31 mouse cellular contexts compared by ENCODE assay signal in the genomic region with DNA sequence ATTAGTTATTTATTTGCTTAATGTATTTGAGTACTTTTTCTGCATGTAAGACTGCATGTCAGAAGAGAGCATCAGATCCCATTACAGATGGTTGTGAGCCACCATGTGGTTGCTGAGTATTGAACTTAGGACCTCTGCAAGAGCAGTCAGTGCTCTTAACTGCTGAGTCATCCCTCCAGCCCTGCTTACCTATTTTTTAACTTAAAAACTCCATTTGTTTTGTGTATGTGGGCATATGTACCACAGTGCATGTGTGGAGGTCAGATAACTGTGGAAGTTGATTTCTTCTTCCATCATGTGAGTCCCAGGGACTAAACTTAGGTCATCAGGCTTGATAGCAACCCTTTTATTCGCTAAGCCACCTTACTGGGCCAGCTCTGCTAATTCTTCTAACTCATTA. TPM values are rescaled to one million over a fixed set of nuclear protein-coding genes. Genes with fewer than 3 reads are reported as not detected.
DNase-seq lines count a peak whose midpoint lies in the region; ATAC-seq and TF ChIP-seq lines count a peak whose summit lies in the region.
"Had no signal": no experiment of that assay in that cellular context is flagged by ENCODE, and none has a peak within 500 bp of the region (broad histone marks: within the 10 kb centered on the region; RNA-seq: fewer than 3 reads in every experiment).

No protein-coding gene starts in this region.

- H3K27me3 ChIP-seq in liver, embryonic 11.5 days (replicated peaks; ENCODE audit: control insufficient read depth, insufficient read depth, low read length) = no peaks in the 10 kb centered on the region
- no peaks in the 10 kb centered on the region for H3K27me3 ChIP-seq in midbrain, embryonic 10.5 days (ENCODE audit: low read depth, poor library complexity, severe bottlenecking)
- H3K27me3 ChIP-seq: heart, embryonic 12.5 days; intestine, embryonic 15.5 days; limb, embryonic 12.5 days; megakaryocyte, embryonic 14.5 days; midbrain, embryonic 15.5 days; stomach, embryonic 15.5 days had no signal

- no peak overlapping the region for H3K4me2 ChIP-seq in liver, embryonic 11.5 days
- H3K4me2 ChIP-seq: heart, embryonic 12.5 days; intestine, embryonic 15.5 days; limb, embryonic 12.5 days; midbrain, embryonic 15.5 days; stomach, embryonic 15.5 days had no signal

- no peak for TF ChIP-seq CTCF in gastrocnemius, adult 2 months (IDR thresholded peaks at IDR 0.05)

- no peak for DNase-seq in gastrocnemius, adult 2 months
- no peak for DNase-seq in gastrocnemius, postnatal 25 days
- DNase-seq in ES-E14 (ENCODE audit: low read depth, low spot score) = no peak
- DNase-seq in liver, embryonic 11.5 days (ENCODE audit: low spot score) = no peak
- no peak for DNase-seq in lung, postnatal 4 days
- DNase-seq in midbrain, embryonic 10.5 days (ENCODE audit: low spot score) = no peak
- DNase-seq: adrenal gland, postnatal 25 days; cerebellum, adult 11 months; cerebellum, adult 9-11 months; lung, adult 2 months; lung, postnatal 14 days; thymus, postnatal 36 days had no signal

- H3K4me3 ChIP-seq in gastrocnemius, adult 2 months = no peak overlapping the region
- H3K4me3 ChIP-seq in ES-E14 (ENCODE audit: insufficient read depth in 1 of 2, low read depth in 1 of 2, low read length in 2 of 2, poor library complexity in 1 of 2, severe bottlenecking in 1 of 2) = no peak overlapping the region
- no peak overlapping the region for H3K4me3 ChIP-seq in liver, embryonic 11.5 days (ENCODE audit: low read depth, low read length)
- H3K4me3 ChIP-seq in midbrain, embryonic 10.5 days = no peak overlapping the region
- H3K4me3 ChIP-seq: forebrain, embryonic 10.5 days; heart, embryonic 12.5 days; hindbrain, embryonic 10.5 days; intestine, embryonic 15.5 days; layer of hippocampus, adult 2 months; limb, embryonic 12.5 days; megakaryocyte, embryonic 14.5 days; midbrain, embryonic 15.5 days; myocyte; stomach, embryonic 15.5 days had no signal

- intact Hi-C loops in gastrocnemius, adult 2 months (cut with DNase I) = no loop called here

- peak; percentile 58; the same call in 1 of the 2 replicates for ATAC-seq in liver, embryonic 11.5 days (replicated peaks; ENCODE audit: low FRiP score)
- ATAC-seq in megakaryocyte-erythroid progenitor cell, adult 5-6 weeks (replicated peaks; ENCODE audit: low FRiP score, low TSS enrichment, poor library complexity, severe bottlenecking) = peak; percentile 89
- ATAC-seq: hindbrain, embryonic 16.5 days; intestine, embryonic 15.5 days; midbrain, embryonic 15.5 days had no signal

- H3K9me3 ChIP-seq in ES-E14 (ENCODE audit: control insufficient read depth, insufficient read depth, low read depth, low read length) = no peaks in the 10 kb centered on the region
- no peaks in the 10 kb centered on the region for H3K9me3 ChIP-seq in liver, embryonic 11.5 days (ENCODE audit: control insufficient read depth, low read length)
- no peaks in the 10 kb centered on the region for H3K9me3 ChIP-seq in midbrain, embryonic 10.5 days (replicated peaks)
- H3K9me3 ChIP-seq: forebrain, embryonic 10.5 days; heart, embryonic 12.5 days; hindbrain, embryonic 10.5 days; intestine, embryonic 15.5 days; limb, embryonic 12.5 days; megakaryocyte, embryonic 14.5 days; midbrain, embryonic 15.5 days; stomach, embryonic 15.5 days had no signal

- peaks cover 12% of the 10 kb centered on the region; the same call in 1 of the 2 replicates for H3K36me3 ChIP-seq in ES-E14 (ENCODE audit: control insufficient read depth, insufficient read depth, low read length, poor library complexity, severe bottlenecking)
- H3K36me3 ChIP-seq in liver, embryonic 11.5 days (ENCODE audit: control insufficient read depth, insufficient read depth, low read length) = peaks cover 3% of the 10 kb centered on the region; the same call in 1 of the 2 replicates
- peaks cover 68% of the 10 kb centered on the region for H3K36me3 ChIP-seq in midbrain, embryonic 10.5 days
- H3K36me3 ChIP-seq: intestine, embryonic 15.5 days; stomach, embryonic 15.5 days had no signal

- H3K4me1 ChIP-seq in ES-E14 (ENCODE audit: control insufficient read depth in 2 of 2, insufficient read depth in 2 of 2, low read length in 2 of 2, poor library complexity in 1 of 2) = no peaks in the 10 kb centered on the region
- H3K4me1 ChIP-seq in liver, embryonic 11.5 days (replicated peaks; ENCODE audit: control insufficient read depth, insufficient read depth, low read length) = no peaks in the 10 kb centered on the region
- H3K4me1 ChIP-seq in midbrain, embryonic 10.5 days = no peaks in the 10 kb centered on the region
- H3K4me1 ChIP-seq: forebrain, embryonic 10.5 days; heart, embryonic 12.5 days; hindbrain, embryonic 10.5 days; intestine, embryonic 15.5 days; limb, embryonic 12.5 days; midbrain, embryonic 15.5 days; stomach, embryonic 15.5 days had no signal

- H3K9ac ChIP-seq in ES-E14 (ENCODE audit: insufficient read depth, low read depth, low read length, poor library complexity, severe bottlenecking) = no peak overlapping the region
- no peak overlapping the region for H3K9ac ChIP-seq in liver, embryonic 11.5 days (ENCODE audit: low read depth, low read length)
- H3K9ac ChIP-seq: heart, embryonic 12.5 days; intestine, embryonic 15.5 days; limb, embryonic 12.5 days; midbrain, embryonic 15.5 days; stomach, embryonic 15.5 days had no signal

- peak overlapping the region; percentile 29; the same call in 1 of the 2 replicates for H3K27ac ChIP-seq in gastrocnemius, adult 2 months
- no peak overlapping the region for H3K27ac ChIP-seq in ES-E14 (ENCODE audit: insufficient read depth, low read depth, low read length, poor library complexity, severe bottlenecking)
- H3K27ac ChIP-seq in liver, embryonic 11.5 days (ENCODE audit: low read depth, low read length) = no peak overlapping the region
- H3K27ac ChIP-seq in midbrain, embryonic 10.5 days (replicated peaks) = no peak overlapping the region
- H3K27ac ChIP-seq: forebrain, embryonic 10.5 days; hindbrain, embryonic 10.5 days; intestine, embryonic 15.5 days; limb, embryonic 12.5 days; midbrain, embryonic 15.5 days; stomach, embryonic 15.5 days had no signal

- 83% methylated on average over 1 of the region's 1 CpGs for WGBS in liver, embryonic 11.5 days
- WGBS in midbrain, embryonic 10.5 days = 94% methylated on average over 1 of the region's 1 CpGs

- in situ Hi-C loops in ES-E14 (cut with MboI; ENCODE audit: low sequenced_read_pairs in 2 of 2, unreplicated experiment in 2 of 2) = no loop called here

TF ChIP-seq in ES-E14, 5 proteins besides CTCF, POLR2A, EP300 and RAD21:
- TF ChIP-seq HCFC1 (IDR thresholded peaks at IDR 0.05; ENCODE audit: borderline replicate concordance, insufficient read depth, low read length) (no peak), ZC3H11A (IDR thresholded peaks at IDR 0.05; ENCODE audit: borderline replicate concordance, low read depth, low read length) (no peak), CHD2 (IDR thresholded peaks at IDR 0.05; ENCODE audit: low read depth, low read length) (no peak), MAFK (IDR thresholded peaks at IDR 0.05; ENCODE audit: insufficient read depth, low read depth, low read length) (0 out of 2 replicates have a peak, but pooled peaks have one; percentile 28)

RNA-seq across cellular contexts. Expression of a gene that starts 41.3 kb away (rescaled TPM):
- not detected for total RNA-seq in gastrocnemius, adult 2 months (2021)
- not detected for total RNA-seq in gastrocnemius, postnatal 25 days (2021)
- 1.6 and 3.0 TPM in 2 replicates for total RNA-seq in ES-E14 (2012; rRNA removed)
- polyA plus RNA-seq in liver, embryonic 11.5 days (2014; fragmentation: Nextera tagmentation; extraction: Ambion mirVana) = 5.4 and 6.0 TPM in 2 replicates
- not detected in 2 replicates for total RNA-seq in megakaryocyte-erythroid progenitor cell, adult 5-6 weeks (2014; fragmentation: Nextera tagmentation)
- not detected in 2 replicates for total RNA-seq in megakaryocyte-erythroid progenitor cell, adult 5-6 weeks (2017)
- 0.57 and 1.0 TPM in 2 replicates for polyA plus RNA-seq in midbrain, embryonic 10.5 days (2016; fragmentation: Nextera tagmentation; extraction: Ambion mirVana)
- total RNA-seq: adrenal gland, postnatal 25 days; gastrocnemius, adult 8-10 months; granulocyte monocyte progenitor cell, adult 5-6 weeks; left cerebral cortex, postnatal 14 days had no signal
- polyA plus RNA-seq: embryonic facial prominence, embryonic 11.5 days; forebrain, embryonic 10.5 days; limb, embryonic 12.5 days; neural tube, embryonic 14.5 days had no signal

RNA-seq across cellular contexts. Expression of a gene that starts 41.4 kb away (rescaled TPM):
- not detected for total RNA-seq in gastrocnemius, adult 2 months (2021)
- total RNA-seq in gastrocnemius, postnatal 25 days (2021) = not detected
- total RNA-seq in ES-E14 (2012; rRNA removed) = 0.21 and 0.36 TPM in 2 replicates
- 0.12 and 0.19 TPM in 2 replicates for polyA plus RNA-seq in liver, embryonic 11.5 days (2014; fragmentation: Nextera tagmentation; extraction: Ambion mirVana)
- 0.76 and 3.2 TPM in 2 replicates for total RNA-seq in megakaryocyte-erythroid progenitor cell, adult 5-6 weeks (2014; fragmentation: Nextera tagmentation)
- 0.46 and 2.0 TPM in 2 replicates for total RNA-seq in megakaryocyte-erythroid progenitor cell, adult 5-6 weeks (2017)
- 0.10 and 0.22 TPM in 2 replicates for polyA plus RNA-seq in midbrain, embryonic 10.5 days (2016; fragmentation: Nextera tagmentation; extraction: Ambion mirVana)
- total RNA-seq: adrenal gland, postnatal 25 days; gastrocnemius, adult 8-10 months; heart, postnatal 10 days; layer of hippocampus, adult 2 months; layer of hippocampus, postnatal 25 days; left cerebral cortex, postnatal 14 days had no signal
- polyA plus RNA-seq: embryonic facial prominence, embryonic 11.5 days; heart, embryonic 12.5 days had no signal
